Mouse (Mus musculus) layer of hippocampus, postnatal 10 days (tissue): Measurements from ENCODE around the gene Tbl2. TPM values are rescaled to one million over a fixed set of nuclear protein-coding genes. Genes with fewer than 3 reads are reported as not detected.

Experiments used
- DNase-seq, 2 experiments: peaks; one replicate each; pipeline ENCODE4 v3.0.0; 2021; ENCODE audit warnings: low spot score in 2 of 2
- long read RNA-seq: library from polyadenylated mRNA; stranded (forward); transcript quantifications from one replicate; pipeline ENCODE4 v2.0.0, GENCODE M21; 2023
- total RNA-seq, 2 experiments: library from RNA; stranded (reverse); gene quantifications; 2 replicates each; pipeline ENCODE4 v1.2.3; 2021

Tbl2 gene
- 10 to 100 TPM; 23.0 to 23.7 TPM for total RNA-seq
- long read RNA-seq, full-length matches to known transcripts, result 7 of 10 reads
- long read RNA-seq, partial matches to known transcripts, result 0 of 10 reads
- long read RNA-seq, other reads (novel, unspliced or antisense), result 3 of 10 reads

DNA sequence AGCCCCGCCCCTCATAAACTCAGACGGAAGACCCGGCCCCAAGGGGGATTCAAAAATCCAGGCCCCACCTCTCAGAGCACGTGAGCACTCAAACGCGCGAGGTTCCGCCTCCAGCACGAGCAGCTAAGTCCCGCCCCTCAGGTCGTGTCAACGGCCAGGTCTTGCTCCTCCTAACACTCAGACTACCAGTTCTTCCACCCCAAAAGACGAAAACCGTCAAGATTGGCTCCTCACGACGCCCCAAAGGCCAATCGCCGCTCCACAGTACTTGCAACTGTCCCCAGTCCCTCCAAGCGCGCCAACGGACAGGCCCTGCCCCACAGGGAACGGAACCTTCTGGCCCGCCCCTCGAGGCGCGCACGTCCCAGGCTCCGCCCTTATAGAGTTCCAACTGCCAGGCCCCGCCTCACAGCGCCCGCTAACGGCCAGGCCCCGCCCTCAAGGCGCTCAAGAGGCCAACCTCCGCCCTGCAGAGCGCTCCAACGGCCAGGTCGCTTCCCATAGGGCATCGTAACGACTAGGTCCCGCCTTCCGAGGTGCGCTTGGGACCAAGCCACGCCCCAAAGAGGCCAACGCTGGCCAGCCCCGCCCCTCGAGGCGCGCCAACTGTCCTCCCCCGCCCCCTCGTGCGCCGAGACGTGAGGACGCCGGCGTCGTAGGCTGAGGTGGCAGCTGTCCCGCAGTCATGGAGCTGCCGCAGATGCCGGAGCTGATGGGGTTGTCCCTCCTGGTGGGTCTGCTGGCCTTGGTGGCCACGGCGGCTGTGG is at the start of gene Tbl2:
TSS of gene Tbl2 (plus strand) at position 605 of the 767 bp plus-strand sequence.
- peak; percentile 96 to 98 for DNase-seq

DNA sequence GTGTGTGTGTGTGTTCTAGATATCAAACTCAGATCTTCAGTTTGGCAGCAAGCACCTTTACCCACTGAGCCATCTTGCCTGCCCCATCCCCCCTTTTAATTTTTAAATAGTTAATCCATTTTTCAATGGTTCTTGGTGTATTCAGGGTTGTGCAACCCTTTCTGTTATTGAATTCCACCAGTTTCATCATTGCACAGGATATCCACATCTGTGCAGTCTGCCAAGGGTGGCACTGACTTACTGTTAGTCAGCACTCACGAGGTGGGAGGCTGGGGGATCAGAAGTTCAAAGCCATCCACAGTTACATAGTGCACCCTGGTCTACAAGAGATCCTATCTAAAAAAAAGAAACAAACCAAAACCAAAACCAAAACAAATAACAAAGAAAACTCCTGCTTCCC is 48.5 kb upstream of the Tbl2 start:
- DNase-seq, result no peak

DNA sequence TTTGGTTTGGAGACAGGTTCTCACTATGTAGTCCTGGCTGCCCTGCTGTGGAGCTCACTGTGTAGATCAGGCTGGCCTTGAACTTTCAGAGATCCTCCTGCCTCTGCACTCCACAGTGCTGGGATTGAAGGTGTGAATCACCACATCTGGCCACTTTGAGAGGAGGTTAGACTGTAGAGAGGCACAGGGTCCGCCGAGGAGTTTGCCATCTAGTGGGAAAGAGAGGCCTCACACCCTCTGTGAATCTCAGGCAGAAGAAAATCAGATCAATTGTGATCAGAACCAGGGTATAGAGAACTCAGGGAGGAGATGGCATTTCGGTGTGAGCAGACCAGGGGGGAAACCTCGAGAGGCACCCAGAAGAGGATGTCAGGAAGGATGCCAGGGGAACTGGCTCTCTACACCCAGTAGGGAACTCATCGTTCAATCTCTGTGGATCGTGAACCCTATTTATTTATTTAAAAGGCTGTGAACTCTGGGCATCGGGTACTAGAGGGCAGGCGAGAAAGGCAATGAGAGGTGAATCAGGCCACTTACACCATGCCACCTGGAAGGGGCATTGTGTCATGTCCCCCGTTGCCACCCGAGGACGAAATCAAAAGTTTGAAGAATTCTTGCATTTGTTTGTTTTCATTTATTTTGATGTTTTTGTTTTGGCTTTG is 45.3 kb upstream of the Tbl2 start:
- peak in 1 of 2 experiments; percentile 22 for DNase-seq

DNA sequence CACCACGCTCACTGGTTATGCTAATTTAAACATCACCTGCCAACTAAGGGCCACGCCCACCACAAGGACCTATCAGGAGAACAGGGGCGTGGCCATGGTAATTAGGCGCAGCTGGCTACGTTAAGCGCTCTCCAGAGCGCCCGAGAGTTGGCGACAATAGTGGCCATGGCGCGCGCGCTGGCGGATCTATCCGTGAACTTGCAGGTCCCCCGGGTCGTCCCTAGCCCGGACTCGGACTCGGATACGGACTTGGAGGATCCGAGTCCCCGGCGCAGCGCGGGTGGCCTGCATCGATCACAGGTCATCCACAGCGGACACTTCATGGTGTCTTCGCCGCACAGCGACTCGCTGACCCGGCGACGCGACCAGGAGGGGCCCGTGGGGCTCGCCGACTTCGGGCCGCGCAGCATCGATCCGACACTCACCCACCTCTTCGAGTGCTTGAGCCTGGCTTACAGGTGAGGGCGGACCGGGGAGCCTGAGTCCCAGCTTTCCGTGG is 42.6 kb upstream of the Tbl2 start:
- peak; percentile 64 to 74 for DNase-seq

DNA sequence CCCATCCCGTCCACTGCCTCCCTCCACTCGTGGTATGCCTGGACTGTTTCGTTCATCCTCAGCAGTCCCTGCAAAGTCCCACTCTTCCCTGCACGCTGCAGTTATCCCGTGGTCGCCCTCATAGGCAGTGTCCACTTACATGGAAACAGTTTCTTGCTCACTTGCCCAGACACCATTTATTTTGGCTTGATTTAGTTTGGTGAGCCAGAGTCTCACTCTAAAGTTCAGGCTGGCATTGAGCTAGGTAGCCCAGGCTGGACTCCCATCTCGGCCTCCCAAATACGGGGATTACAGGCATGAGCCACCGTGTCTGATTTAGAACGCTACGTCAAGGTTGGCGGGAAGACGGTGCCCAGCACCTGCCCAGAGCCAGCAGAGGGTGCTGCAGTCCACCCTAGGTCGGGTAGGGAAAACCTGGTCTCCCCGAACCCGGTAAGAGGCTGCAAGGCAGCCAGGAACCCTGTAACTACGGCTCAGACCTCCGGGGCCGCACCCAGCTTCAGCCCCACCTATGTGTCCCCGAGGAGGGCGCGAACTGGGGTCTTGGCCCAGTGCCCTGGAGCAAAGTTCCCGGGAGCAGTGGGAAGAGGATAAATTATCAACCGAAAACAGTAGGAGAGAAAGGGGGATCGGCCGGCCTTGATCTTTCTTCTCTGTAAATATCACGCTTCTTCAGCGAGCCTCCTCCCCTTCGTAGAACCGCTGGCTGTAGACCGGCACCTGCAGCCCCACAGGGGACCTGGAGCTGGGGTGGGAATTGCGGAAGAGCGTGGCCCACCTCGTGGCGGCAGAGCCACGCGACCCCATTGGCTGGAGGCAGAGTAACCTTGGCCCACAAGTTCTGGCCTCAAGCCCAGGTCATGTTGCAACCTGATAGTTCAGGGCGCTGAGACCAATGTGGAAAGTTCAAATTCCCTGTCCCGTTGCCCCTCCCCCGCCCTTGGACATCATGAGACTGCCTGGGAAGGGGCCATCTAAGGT is 41.6 kb upstream of the Tbl2 start:
- peak; percentile 34 to 46 for DNase-seq

DNA sequence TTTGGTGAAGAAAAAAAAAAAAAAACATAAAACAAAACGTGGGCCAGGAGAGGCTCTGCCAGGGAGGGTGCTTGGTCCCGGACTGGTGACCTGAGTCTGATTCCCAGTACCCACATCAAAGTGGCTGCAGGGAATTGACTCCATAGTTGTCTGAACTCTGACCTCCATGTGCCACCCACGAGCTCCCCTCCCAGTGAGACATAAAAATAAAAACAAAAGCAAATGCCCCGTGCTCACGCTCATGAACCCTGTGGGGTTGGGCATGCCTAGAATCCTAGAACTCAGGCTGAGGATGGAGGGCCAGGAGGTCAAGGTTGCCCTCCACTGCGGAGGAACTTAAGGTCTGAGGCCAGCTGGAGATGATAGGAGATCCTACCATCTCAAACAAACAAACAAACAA is 40.4 kb upstream of the Tbl2 start:
- no peak for DNase-seq

DNA sequence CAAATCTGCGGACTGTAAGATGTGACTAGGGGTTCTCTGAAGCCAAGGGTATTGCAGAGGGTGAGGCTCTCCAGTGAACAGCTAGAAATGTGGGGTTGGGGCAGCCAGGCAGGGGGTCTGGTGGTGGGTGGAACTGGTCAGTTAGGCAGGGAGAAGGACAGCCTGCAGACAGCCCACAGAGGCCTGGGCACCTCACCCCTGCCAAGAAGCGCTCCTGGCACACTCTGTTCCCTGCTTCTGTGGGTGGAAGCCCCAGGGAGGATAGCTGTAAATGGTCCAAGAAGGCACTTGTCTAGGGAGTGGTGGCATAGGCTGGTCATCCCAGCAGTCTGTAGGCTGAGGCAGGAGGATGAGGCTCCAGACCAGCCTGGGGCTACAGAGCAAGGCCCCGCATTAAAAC is 40.0 kb upstream of the Tbl2 start:
- no peak for DNase-seq

DNA sequence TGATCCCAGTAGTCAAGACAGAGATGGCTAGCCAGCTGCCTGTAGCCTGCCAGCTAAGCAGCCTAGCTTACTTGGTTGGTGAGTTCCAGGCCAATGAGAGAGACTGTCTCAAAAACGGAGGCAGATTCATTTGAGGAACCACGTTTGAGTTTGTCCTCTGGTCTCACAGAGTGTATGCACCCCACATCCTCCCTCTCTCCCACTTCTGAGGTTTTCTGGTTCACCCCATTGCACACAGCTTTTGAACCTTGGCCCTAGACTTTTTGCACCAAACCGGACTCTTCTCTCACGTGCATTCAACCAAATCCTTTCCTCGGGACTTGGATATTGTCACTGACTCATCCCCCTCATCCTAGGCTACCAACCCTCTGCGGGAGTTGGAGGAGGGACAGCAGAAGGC is 39.5 kb upstream of the Tbl2 start:
- no peak for DNase-seq

DNA sequence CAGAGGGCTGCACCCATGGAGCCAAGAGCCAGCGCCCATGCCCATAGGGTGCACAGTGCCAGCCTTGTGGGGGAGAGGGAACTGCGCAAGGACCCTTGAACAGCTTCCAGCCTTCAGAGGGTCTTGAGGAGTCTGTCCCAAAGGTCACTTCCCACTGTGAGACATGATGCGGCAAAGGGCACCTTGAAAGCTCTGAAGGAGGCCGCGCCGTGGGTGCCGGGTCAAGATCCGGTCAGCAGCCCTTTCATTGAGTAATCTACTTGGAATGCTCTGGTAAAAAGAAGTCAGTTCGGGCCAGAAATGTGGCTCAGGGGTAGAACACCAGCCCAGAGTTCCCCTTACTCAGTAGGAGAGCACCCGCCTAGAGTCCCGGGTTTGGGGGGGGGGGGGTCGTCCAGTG is 35.7 kb upstream of the Tbl2 start:
- DNase-seq, result no peak

DNA sequence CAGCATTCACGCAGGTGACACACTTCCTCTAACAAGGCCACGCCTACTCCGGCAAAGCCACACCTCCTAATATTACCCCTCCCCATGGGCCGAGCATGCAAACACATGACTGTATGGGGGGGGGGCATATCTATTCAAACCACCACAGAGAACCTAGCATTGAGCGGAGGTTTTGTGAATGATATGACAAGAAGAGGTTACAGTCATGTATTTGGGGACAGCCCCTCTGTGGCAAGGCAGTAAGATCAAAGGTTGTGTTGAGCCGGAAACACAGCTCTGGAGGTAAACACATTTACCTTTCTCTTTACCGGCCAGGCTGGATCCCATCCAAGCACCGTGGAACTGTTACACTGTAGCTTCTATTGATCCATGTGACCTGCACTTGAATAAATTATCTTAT is 34.2 kb upstream of the Tbl2 start:
- DNase-seq, result no peak

DNA sequence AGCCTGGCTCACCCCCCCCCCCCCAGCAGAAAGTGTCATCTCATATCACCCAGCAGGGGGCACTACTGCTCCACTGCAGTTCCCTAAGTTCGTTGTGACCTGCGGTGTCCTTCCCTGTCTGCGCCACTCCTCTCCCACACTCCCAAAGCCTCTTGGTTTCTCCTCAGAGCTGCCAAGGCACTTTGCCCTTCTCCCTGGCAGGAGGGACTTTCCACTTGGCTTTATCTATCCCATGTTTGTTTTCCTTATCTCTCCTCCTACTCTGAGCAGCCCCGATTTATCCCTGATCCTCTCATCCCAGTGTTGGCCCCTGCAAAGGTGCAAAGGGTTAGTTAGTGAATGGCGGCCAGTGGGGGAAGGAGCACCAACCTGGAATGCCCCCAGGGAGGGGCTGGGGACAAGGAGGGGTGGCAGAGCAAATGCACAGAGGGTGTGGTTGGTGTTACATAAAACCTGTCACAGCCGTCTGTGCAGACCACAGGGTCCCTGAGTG is 30.8 kb upstream of the Tbl2 start:
- DNase-seq, result peak; percentile 58 to 71

DNA sequence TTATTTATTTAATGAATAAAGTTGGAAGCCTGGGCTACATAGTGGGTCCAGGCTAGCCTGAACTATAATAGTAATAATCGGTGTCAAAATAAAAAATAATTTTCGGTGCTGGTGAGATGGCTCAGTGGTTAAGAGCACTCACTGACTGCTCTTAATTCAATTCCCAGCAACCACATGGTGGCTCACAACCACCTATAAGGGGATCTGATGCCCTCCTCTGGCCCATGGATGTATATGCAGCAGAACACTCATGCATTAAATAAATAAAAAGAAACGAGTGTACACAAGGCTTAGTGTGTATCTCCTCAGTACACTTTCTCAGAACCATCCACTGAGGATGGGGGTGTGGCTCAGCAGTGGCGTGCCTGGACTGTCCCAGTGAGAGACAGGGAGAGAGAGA is 28.7 kb upstream of the Tbl2 start:
- DNase-seq, result no peak

DNA sequence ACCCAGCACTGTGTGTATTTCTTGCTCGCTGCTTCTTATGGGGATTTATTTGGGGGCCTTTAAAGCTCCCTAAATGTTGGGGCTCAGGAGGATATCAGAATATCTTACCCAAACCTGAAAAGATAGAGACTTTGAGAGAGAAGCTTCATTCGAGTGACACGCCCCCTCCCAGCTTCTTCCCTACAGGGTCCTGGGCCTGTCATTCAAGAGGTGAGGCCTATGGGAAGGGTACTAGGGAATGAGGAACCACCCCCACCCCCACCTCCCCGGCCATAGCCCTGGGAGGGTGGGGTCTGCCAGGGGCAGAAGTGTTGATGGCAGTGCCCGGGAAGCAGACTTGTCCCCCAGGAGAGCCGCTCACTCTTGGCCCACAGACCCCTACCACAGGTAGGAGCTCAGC is 23.3 kb upstream of the Tbl2 start:
- peak in 1 of 2 experiments; percentile 24 for DNase-seq

DNA sequence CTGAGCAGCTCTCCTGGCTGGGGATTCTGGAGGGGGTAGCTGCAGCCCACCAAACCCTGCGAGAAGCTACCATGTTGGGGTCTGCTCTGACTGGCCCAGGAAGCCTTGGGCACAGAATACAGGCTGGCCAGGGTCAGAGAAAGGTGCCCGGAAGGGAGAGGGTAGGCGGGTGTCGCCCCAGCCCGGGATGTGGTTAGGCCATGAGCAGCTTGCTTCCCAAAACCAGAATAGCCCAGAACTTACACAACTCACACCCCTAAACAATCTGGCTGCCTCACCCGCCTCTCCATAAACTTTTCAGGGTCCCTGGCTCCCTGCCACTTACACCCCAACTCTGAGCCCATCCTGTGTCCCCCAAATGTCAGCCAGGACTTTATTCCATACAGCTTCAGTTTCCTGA is 21.8 kb upstream of the Tbl2 start:
- DNase-seq, result no peak

DNA sequence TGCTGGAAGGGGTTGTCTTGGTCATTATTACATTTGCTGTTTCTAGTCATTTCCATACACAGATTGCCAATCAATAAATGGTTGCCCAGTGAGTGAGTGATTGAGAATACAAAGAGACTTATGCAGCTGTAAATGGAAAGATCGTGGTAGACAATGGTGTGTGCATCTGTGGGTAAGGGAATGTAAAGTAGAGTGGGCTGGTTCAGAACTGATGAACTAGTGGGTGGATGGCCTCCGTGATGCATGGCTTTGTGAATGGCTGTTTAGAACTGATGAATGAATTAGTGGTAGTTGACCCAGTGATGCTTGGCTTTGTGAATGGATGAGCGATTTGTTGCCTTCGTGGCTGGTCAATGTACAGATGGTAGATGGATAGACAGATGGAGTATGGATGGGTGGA is 19.7 kb upstream of the Tbl2 start:
- no peak for DNase-seq

DNA sequence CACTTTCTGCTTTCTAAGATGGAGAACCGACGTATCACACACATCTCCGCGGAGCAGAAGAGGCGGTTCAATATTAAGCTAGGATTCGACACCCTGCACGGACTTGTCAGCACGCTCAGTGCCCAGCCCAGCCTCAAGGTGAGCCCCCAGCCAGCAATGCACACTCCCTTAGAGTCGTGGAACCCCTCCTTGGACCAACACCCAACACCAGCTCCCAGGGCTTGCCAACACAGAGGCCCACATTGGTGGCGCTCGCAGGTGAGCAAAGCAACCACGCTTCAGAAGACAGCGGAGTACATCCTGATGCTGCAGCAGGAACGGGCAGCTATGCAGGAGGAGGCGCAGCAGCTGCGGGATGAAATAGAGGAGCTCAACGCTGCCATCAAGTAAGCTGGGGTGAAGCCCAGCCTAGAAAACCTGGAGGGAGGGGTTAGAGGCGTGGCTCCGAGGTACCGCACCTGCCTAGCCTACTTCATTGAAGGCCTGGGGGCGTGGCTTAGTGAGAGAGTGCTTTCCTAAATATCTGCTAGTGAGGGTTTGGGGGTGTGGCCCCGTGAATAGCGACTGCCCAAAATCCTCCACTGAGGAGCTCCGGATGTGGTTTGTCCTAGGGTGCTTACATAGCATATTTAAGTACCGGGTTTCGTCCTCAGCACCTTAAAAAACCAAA is 15.6 kb upstream of the Tbl2 start:
- no peak for DNase-seq

DNA sequence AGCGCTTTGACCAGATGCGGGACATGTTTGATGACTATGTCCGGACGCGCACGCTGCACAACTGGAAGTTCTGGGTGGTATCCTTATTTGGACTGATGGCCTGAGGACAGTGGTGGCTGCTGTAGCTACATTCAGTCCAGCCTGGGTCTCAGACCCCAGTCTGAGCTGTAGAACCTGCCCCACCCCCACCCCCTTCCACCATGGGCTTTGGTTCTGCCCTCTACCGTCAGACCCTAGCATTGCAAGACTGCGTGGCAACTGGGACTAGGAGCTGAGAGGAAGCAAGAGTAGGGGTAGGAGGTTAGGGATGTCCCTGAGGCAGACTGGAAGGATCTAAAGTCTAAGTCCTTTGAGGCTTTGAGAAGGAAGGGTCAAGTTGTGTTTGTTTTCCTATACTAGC is 14.9 kb upstream of the Tbl2 start:
- peak in 1 of 2 experiments; percentile 18 for DNase-seq

DNA sequence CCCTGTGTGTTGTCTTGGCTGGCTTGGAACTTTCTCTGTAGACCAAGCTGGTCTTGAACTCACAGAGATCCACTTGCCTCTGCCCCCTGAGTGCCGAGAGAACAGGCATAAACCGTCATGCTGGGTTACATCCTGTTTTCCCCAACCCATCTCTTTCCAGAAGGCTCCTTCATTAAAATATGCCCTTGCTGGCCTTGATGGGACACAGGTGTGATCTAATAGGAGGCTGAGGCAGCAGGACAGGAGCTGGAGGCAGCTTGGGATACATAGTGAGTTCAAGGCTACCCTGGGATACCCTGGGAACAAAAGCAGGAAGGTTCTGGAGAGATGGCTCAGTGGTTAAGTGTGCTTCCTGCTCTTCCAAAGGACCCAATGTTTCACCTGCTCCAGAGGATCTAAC is 9.6 kb upstream of the Tbl2 start:
- no peak for DNase-seq

DNA sequence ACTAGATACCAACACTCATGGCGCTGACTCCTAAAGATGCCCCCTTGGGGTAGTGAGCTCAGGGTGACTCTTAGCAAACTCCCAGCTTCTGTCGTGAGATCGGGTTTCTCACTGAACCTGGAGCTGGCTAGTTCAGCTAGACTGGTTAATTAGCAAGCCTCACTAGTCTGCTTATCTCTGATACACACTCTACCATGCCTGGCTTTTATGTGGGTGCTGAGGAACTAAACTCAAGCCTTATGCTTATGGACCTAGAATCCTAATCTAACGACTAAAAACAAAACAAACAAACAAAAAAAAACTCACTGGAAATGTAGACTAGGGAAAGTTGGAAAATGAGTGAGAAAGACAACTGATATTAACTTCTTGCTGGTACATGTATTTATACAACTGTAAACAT is 5.0 kb upstream of the Tbl2 start:
- no peak for DNase-seq

DNA sequence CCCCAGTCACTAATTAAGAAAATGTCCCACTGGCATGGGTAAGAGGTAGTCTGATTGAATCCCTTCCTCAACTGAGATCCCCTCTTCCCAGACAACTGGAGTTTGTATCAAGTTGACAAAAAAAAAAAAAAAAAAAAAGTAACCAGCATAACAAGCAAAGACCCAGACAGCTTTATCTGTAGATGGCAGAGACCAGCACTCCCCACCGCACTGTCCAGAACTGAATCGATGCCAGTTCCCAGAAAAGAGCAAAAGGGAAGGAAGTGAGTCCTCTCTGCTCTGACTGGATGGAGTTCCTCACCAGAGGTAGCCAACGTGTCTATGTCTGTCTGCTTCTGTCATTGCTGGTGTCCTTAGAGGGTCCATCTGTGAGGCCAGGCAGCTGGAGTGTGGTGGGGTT is 3.9 kb upstream of the Tbl2 start:
- no peak for DNase-seq

DNA sequence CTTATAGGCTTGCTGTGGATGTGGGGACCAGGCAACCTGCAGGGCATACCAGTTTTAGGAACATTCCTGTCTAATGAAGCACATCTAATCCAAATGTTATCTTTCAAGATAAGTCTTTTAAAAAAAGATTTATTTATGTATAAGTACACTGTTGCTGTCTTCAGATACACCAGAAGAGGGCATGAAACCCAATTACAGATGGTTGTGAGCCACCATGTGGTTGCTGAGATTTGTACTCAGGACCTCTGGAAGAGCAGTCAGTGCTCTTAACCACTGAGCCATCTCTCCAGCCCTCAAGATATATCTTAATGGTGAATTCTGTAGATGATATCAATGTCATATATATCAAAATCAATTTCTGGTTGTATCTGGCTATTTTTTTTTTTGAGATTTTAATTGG is 3.5 kb upstream of the Tbl2 start:
- DNase-seq, result no peak
